Mouse (Mus musculus): ENCODE data around the gene Col19a1.

- TF ChIP-seq CTCF (IDR thresholded peaks at IDR 0.05; ENCODE audit: extremely low read depth, insufficient read length, insufficient replicate concordance, low read depth, low read length) (no peak), POLR2A (IDR thresholded peaks at IDR 0.05; ENCODE audit: low read depth, low read length) (no peak)
These were observed 47.4 kb downstream of the Col19a1 start for GRCm38 (mm10) chr1:24539852-24540251.

All from small intestine, adult 2 months (tissue).